Mouse (Mus musculus) myocyte (in vitro differentiated cells): ENCODE data around the gene Sntb2. TPM values are rescaled to one million over a fixed set of nuclear protein-coding genes. Genes with fewer than 3 reads are reported as not detected.

Source experiments
- H3K27me3 ChIP-seq: one replicate; pipeline ENCODE4 v1.6.1; 2011; ENCODE audit not compliant: control insufficient read depth, insufficient read depth, insufficient read length
- H3K36me3 ChIP-seq: one replicate; pipeline ENCODE4 v1.6.1; 2011; ENCODE audit not compliant: control insufficient read depth, insufficient read depth
- H3K4me2 ChIP-seq: one replicate; pipeline ENCODE4 v1.6.1; 2011; ENCODE audit warnings: low read depth, control low read depth
- H3K4me3 ChIP-seq: one replicate; pipeline ENCODE4 v1.5.1; 2011; ENCODE audit warnings: mild to moderate bottlenecking, control low read depth, moderate library complexity
- H3K79me2 ChIP-seq: one replicate; pipeline ENCODE4 v1.6.1; 2011; ENCODE audit not compliant: control insufficient read depth, insufficient read depth
- H3ac ChIP-seq: one replicate; pipeline ENCODE4 v1.6.1; 2011; ENCODE audit not compliant: control insufficient read depth, insufficient read length
- CEBPB ChIP-seq: IDR thresholded peaks from 2 replicates; pipeline ENCODE4 v1.6.1; 2011; ENCODE audit warnings: mild to moderate bottlenecking, moderate library complexity; ENCODE audit not compliant: poor library complexity, insufficient read depth, severe bottlenecking
- E2F4 ChIP-seq: IDR thresholded peaks from one replicate; pipeline ENCODE4 v1.6.1; 2011; ENCODE audit warnings: mild to moderate bottlenecking, control low read depth, moderate library complexity; ENCODE audit not compliant: insufficient read depth
- MAX ChIP-seq: IDR thresholded peaks from one replicate; pipeline ENCODE4 v1.6.1; 2011; ENCODE audit warnings: low read depth, mild to moderate bottlenecking, control low read depth
- MYOD1 ChIP-seq, 3 experiments: IDR thresholded peaks; one replicate each; pipeline ENCODE4 v1.6.1; 2011; ENCODE audit warnings: control low read depth in 2 of 3, low read depth in 2 of 3, mild to moderate bottlenecking in 2 of 3, moderate library complexity in 1 of 3; ENCODE audit not compliant: insufficient read length in 2 of 3, control insufficient read depth in 1 of 3
- MYOG ChIP-seq, 3 experiments: IDR thresholded peaks; one replicate each; pipeline ENCODE4 v1.6.1; 2011; ENCODE audit warnings: control low read depth in 2 of 3, low read depth in 2 of 3, mild to moderate bottlenecking in 2 of 3; ENCODE audit not compliant: insufficient read length in 2 of 3, control insufficient read depth in 1 of 3, insufficient read depth in 1 of 3
- POLR2A ChIP-seq: IDR thresholded peaks from one replicate; pipeline ENCODE4 v1.6.1; 2011; ENCODE audit warnings: low read depth, mild to moderate bottlenecking, control low read depth, moderate library complexity; ENCODE audit not compliant: insufficient read length
- POLR2AphosphoS2 ChIP-seq: IDR thresholded peaks from one replicate; pipeline ENCODE4 v1.6.1; 2011; ENCODE audit warnings: low read depth, control low read depth; ENCODE audit not compliant: insufficient read length
- REST ChIP-seq: IDR thresholded peaks from one replicate; pipeline ENCODE4 v1.6.1; 2011; ENCODE audit warnings: mild to moderate bottlenecking, control low read depth, moderate library complexity; ENCODE audit not compliant: insufficient read depth, insufficient read length
- SRF ChIP-seq: IDR thresholded peaks from one replicate; pipeline ENCODE4 v1.6.1; 2011; ENCODE audit warnings: low read depth; ENCODE audit not compliant: control insufficient read depth, insufficient read length
- TCF12 ChIP-seq: IDR thresholded peaks from one replicate; pipeline ENCODE4 v1.6.1; 2011; ENCODE audit warnings: mild to moderate bottlenecking, control low read depth; ENCODE audit not compliant: poor library complexity, insufficient read depth, severe bottlenecking
- TCF3 ChIP-seq: IDR thresholded peaks from one replicate; pipeline ENCODE4 v1.6.1; 2011; ENCODE audit warnings: low read depth, control low read depth; ENCODE audit not compliant: insufficient read length
- USF1 ChIP-seq: IDR thresholded peaks from one replicate; pipeline ENCODE4 v1.6.1; 2011; ENCODE audit warnings: low read depth, mild to moderate bottlenecking, control low read depth, moderate library complexity
- polyA plus RNA-seq: library from polyadenylated mRNA; unstranded; fragments of >200 nt; fragmentation: generic; extraction: Trizol; gene quantifications from one replicate; pipeline ENCODE4 v1.2.1, GENCODE M21; 2012; ENCODE audit warnings: missing spikeins

The Sntb2 gene
- polyA plus RNA-seq, 1 experiment = 5.6 TPM

DNA sequence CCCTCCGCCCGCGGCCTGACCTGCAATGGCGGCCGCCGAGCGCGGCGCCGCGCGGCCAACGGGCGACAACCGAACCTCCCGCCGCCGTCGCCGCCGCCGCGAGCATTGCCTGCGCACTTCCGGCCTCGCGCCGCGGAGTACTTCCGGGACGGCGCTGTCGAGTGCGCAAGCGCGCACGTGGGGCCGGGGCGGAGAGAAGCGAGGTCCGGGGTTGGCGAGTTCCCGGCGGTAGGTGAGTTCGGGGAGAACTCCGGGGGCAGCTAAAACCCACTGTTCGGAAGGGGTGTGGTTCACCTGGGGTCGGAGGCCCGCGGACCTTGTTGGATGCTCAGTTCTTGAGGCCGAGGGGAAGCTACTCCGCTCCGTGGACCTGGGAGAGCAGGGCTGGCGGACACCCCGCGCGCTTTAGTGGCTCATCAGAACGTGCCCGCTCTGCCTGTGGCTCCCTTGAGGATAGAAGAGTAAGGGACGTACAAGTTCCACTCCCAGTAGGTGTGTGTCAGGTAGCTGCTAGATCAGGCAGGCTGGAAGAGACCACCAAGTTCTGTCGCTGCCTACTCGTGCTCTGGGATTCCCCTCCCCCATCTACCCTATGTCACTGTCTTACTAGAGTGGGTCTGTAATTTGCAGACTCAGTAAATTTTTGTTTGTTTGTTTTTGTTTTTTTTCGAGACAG lies 41.9 kb upstream of the Sntb2 start, which contains the start of gene Utp4:
Gene Utp4 (plus strand): TSS at position 156 of the 676 bp plus-strand sequence.
- Histone ChIP-seq H3K27me3 (no peaks in the 10 kb centered on the region), H3K4me3 (peak within 1 kb of the TSS; percentile 68), H3ac (peak within 1 kb of the TSS; percentile 81), H3K36me3 (peaks cover 22% of the 10 kb centered on the region), H3K79me2 (peaks cover 70% of the 10 kb centered on the region), H3K4me2 (peak within 1 kb of the TSS; percentile 80)
- TF ChIP-seq POLR2A = peak; percentile 91
- TF ChIP-seq MYOG (IDR thresholded peaks at IDR 0.05; ENCODE audit: control insufficient read depth in 1 of 3, insufficient read depth in 1 of 3, insufficient read length in 2 of 3, low read depth in 2 of 3) = peak in 1 of 3 experiments; percentile 4
- no peak for TF ChIP-seq REST
- TF ChIP-seq POLR2AphosphoS2 = peak; percentile 67
- peak; percentile 11 for TF ChIP-seq USF1
- no peak for TF ChIP-seq TCF3
- no peak for TF ChIP-seq MYOD1 (IDR thresholded peaks at IDR 0.05; ENCODE audit: control insufficient read depth in 1 of 3, insufficient read length in 2 of 3, low read depth in 2 of 3)
- TF ChIP-seq E2F4 = peak; percentile 59
- TF ChIP-seq CEBPB = no peak
- TF ChIP-seq MAX = no peak
- no peak for TF ChIP-seq TCF12

DNA sequence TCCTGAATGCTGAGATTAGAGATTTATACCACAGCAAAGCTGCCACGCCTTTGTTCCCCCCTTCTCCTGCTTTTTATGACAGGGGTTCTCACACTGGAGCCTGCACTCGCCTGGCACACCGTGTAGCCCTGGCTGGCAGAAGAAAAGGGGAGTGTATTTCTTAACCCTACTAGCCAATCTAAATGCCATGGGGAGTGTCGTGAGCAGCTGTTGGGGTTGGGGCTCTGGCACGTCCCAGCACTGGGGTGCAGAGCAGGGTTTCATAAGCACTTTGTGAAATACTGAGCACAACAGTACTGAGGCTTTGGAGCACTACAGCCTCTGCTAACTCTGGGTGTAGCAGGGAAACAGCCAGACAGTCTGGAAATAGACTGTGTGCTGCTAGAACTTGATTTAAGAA lies 36.1 kb upstream of the Sntb2 start:
- no peak overlapping the region for H3K4me3 ChIP-seq
- TF ChIP-seq MYOG (IDR thresholded peaks at IDR 0.05; ENCODE audit: control insufficient read depth in 1 of 3, insufficient read depth in 1 of 3, insufficient read length in 2 of 3, low read depth in 2 of 3) (no peak), USF1 (no peak), TCF3 (no peak), MAX (no peak), POLR2A (no peak), CEBPB (no peak), SRF (no peak), MYOD1 (IDR thresholded peaks at IDR 0.05; ENCODE audit: control insufficient read depth in 1 of 3, insufficient read length in 2 of 3, low read depth in 2 of 3) (no peak), E2F4 (no peak), REST (no peak), TCF12 (no peak)
- no peak overlapping the region for H3ac ChIP-seq
- peaks cover 49% of the 10 kb centered on the region for H3K36me3 ChIP-seq
- peaks cover 16% of the 10 kb centered on the region for H3K79me2 ChIP-seq
- H3K27me3 ChIP-seq = no peaks in the 10 kb centered on the region
- H3K4me2 ChIP-seq = no peak overlapping the region

DNA sequence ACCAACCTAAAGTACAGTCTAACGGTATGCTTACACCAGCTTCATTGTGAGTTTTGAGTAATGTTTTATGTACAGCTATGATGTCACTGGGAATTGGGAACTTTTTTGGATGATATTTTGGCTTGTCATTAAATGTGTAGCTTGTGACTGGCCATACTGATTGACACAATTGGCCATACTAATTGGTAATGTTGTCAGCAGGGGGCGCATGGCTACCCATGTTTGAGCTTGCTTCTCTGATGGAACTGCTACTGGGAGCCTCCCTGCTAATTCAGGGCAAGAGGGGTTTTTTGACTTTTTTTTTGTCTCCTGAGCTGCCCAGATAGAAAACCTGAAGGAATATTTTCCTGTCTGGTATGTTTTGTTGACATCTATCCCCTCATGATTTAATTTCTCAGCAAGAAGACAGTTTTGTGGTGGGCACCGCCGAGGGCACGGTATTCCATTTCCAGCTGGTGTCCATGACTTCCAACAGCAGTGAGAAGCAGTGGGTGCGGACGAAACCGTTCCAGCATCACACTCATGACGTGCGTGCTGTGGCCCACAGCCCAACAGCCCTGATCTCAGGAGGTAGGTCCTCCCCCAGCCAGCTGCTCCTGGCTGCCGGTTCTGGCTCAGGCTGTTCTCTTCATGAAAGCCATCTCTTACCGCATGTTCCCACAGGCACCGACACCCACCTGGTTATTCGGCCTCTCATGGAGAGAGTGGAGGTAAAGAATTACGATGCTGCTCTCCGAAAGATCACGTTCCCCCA lies 29.6 kb upstream of the Sntb2 start:
- Histone ChIP-seq H3K79me2 (no peaks in the 10 kb centered on the region), H3K36me3 (peaks cover 63% of the 10 kb centered on the region), H3K4me3 (no peak overlapping the region), H3K4me2 (no peak overlapping the region), H3ac (no peak overlapping the region), H3K27me3 (no peaks in the 10 kb centered on the region)
- no peak for TF ChIP-seq TCF12
- no peak for TF ChIP-seq REST
- TF ChIP-seq CEBPB = no peak
- no peak for TF ChIP-seq MYOG (IDR thresholded peaks at IDR 0.05; ENCODE audit: control insufficient read depth in 1 of 3, insufficient read depth in 1 of 3, insufficient read length in 2 of 3, low read depth in 2 of 3)
- no peak for TF ChIP-seq POLR2A
- no peak for TF ChIP-seq MYOD1 (IDR thresholded peaks at IDR 0.05; ENCODE audit: control insufficient read depth in 1 of 3, insufficient read length in 2 of 3, low read depth in 2 of 3)
- no peak for TF ChIP-seq SRF
- TF ChIP-seq USF1 = no peak
- TF ChIP-seq POLR2AphosphoS2 = no peak

DNA sequence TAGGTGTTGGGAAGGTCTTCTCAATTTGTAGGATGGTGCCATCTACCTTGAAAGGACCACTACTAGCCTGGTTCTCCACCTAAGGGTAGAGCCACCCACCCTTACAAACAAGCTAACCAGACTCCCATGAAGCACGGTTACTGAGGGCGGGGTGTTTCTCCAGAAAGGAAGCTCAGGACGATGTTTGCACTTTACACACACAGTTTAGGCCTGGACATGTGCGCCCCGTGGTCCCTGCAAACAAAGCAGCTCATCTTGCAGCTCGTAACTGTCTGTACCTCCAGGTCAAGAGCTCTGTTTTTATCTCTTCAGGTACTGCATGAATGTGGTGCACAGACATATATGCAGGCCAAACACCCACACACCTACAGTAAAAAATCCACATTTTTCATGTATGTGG lies 28.9 kb upstream of the Sntb2 start:
- Histone ChIP-seq H3K27me3 (no peaks in the 10 kb centered on the region), H3ac (no peak overlapping the region), H3K79me2 (no peaks in the 10 kb centered on the region), H3K36me3 (peaks cover 56% of the 10 kb centered on the region), H3K4me2 (no peak overlapping the region), H3K4me3 (no peak overlapping the region)
- TF ChIP-seq REST (no peak), CEBPB (no peak)

DNA sequence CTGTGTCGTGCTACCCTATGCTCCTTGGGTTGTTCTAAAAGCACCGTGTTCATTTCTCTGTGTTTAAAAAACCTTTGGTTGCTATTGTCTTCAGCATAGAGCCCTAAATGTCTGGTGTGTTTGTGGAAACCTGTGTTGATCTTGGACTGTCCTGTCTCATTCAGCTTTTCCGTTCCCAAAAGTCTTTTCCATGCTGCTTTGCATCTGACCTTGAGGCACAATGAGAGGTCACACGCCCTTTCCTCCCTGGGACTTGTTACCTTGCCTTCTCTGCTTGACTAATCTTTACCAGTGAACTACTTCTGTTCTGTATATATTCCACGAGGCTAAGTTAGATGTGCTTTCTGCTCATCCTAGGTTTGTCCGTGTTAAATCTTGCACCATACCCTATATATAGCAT lies 28.1 kb upstream of the Sntb2 start:
- Histone ChIP-seq H3K4me3 (no peak overlapping the region), H3K79me2 (no peaks in the 10 kb centered on the region), H3K36me3 (peaks cover 51% of the 10 kb centered on the region), H3K27me3 (no peaks in the 10 kb centered on the region), H3ac (no peak overlapping the region), H3K4me2 (no peak overlapping the region)
- TF ChIP-seq TCF12 = no peak
- TF ChIP-seq POLR2AphosphoS2 = no peak
- no peak for TF ChIP-seq MAX
